13 mouse cellular contexts compared by ENCODE assay signal in genomic region chr4:147418333-147418732, GRCm38 (mm10). TPM values are rescaled to one million over a fixed set of nuclear protein-coding genes. Genes with fewer than 3 reads are reported as not detected.
A peak's percentile ranks its signal among the peaks of the same experiment; 100 is the strongest.
DNase-seq lines count a peak whose midpoint lies in the region; ATAC-seq and TF ChIP-seq lines count a peak whose summit lies in the region.
"Not testable (repeated sequence)": the region's sequence is repeated elsewhere in the genome, so short reads cannot be mapped to it uniquely, and the experiment has no call there.
"Had no signal": no experiment of that assay in that cellular context is flagged by ENCODE, and none has a peak within 500 bp of the region (broad histone marks: within the 10 kb centered on the region; RNA-seq: fewer than 3 reads in every experiment).

No protein-coding gene starts in this region.

- not testable (repeated sequence) for DNase-seq in ES-E14 (ENCODE audit: low read depth, low spot score)
- peak; percentile 41 for DNase-seq in MEL-GATA-1-ER (ENCODE audit: extremely low read depth, low read depth)
- peak; percentile 17 for DNase-seq in kidney, adult 2 months
- peak; percentile 4 for DNase-seq in lung, postnatal 0 days (ENCODE audit: low spot score)

- peaks cover 11% of the 10 kb centered on the region for H3K9me3 ChIP-seq in ES-E14 (ENCODE audit: control insufficient read depth, insufficient read depth, low read depth, low read length)
- H3K9me3 ChIP-seq in lung, postnatal 0 days (ENCODE audit: low read length): peaks cover 29% of the 10 kb centered on the region

- not testable (repeated sequence) for TF ChIP-seq CTCF in kidney, adult 2 months (conservative IDR thresholded peaks at IDR 0.05; ENCODE audit: insufficient read depth, insufficient read length, low read depth, low read length); lung, postnatal 0 days (IDR thresholded peaks at IDR 0.05)

- not testable (repeated sequence) for H3K36me3 ChIP-seq in ES-E14 (ENCODE audit: control insufficient read depth, insufficient read depth, low read length, poor library complexity, severe bottlenecking); kidney, adult 2 months (ENCODE audit: control insufficient read depth, insufficient read depth, low read length); lung, postnatal 0 days (ENCODE audit: insufficient read depth, low read length)

- H3K9ac ChIP-seq in ES-E14 (ENCODE audit: insufficient read depth, low read depth, low read length, poor library complexity, severe bottlenecking); lung, postnatal 0 days (replicated peaks; ENCODE audit: low read depth): not testable (repeated sequence)

- ATAC-seq in frontal cortex, adult (ENCODE audit: low TSS enrichment): peak; percentile 45; the same call in 1 of the 2 replicates
- ATAC-seq in lung, postnatal 0 days: not testable (repeated sequence)

- 48% methylated on average over 7 of the region's 7 CpGs for WGBS in kidney, adult 2 months
- WGBS in lung, postnatal 0 days: 56% methylated on average over 7 of the region's 7 CpGs

- TF ChIP-seq POLR2A in kidney, adult 2 months (IDR thresholded peaks at IDR 0.05; ENCODE audit: low read depth, low read length): not testable (repeated sequence)

- H3K4me3 ChIP-seq in ES-E14 (ENCODE audit: insufficient read depth in 1 of 2, low read depth in 1 of 2, low read length in 2 of 2, poor library complexity in 1 of 2, severe bottlenecking in 1 of 2); kidney, adult 2 months (ENCODE audit: insufficient read depth, low read depth, low read length); lung, postnatal 0 days (ENCODE audit: low read depth, low read length): not testable (repeated sequence)

- H3K27me3 ChIP-seq in kidney, adult 2 months (replicated peaks; ENCODE audit: control insufficient read depth, insufficient read depth, low read length); lung, postnatal 0 days (replicated peaks; ENCODE audit: insufficient read depth, low read length): not testable (repeated sequence)

- H3K27ac ChIP-seq in ES-E14 (ENCODE audit: insufficient read depth, low read depth, low read length, poor library complexity, severe bottlenecking); kidney, adult 2 months (ENCODE audit: insufficient read depth, low read depth, low read length); lung, postnatal 0 days (ENCODE audit: low read length): not testable (repeated sequence)

- in situ Hi-C loops in ES-E14 (cut with MboI; ENCODE audit: low sequenced_read_pairs in 2 of 2, unreplicated experiment in 2 of 2): loop anchor here (25.0 kb wide), 2 partner anchors 1856 to 1981 kb away; no protein-coding TSS in a partner anchor

- not testable (repeated sequence) for TF ChIP-seq EP300 in lung, postnatal 0 days (IDR thresholded peaks at IDR 0.05)

- not testable (repeated sequence) for H3K4me2 ChIP-seq in lung, postnatal 0 days (replicated peaks; ENCODE audit: low read depth, low read length)

- not testable (repeated sequence) for H3K4me1 ChIP-seq in ES-E14 (ENCODE audit: control insufficient read depth in 2 of 2, insufficient read depth in 2 of 2, low read length in 2 of 2, poor library complexity in 1 of 2); kidney, adult 2 months (ENCODE audit: control insufficient read depth, insufficient read depth, low read length); lung, postnatal 0 days (ENCODE audit: insufficient read depth, low read depth, low read length)

TF ChIP-seq in ES-E14, 5 proteins besides CTCF, POLR2A, EP300 and RAD21:
- TF ChIP-seq ZNF384 (IDR thresholded peaks at IDR 0.05; ENCODE audit: low read depth, low read length): 0 out of 2 replicates have a peak, but pooled peaks have one; percentile 37

RNA-seq across cellular contexts. Expression of gene Zfp978, which starts 57.2 kb away (rescaled TPM):
- 233 and 297 TPM in 2 replicates for total RNA-seq in ES-E14 (2012; rRNA removed)
- not detected in 2 replicates for polyA plus RNA-seq in kidney, adult 2 months (2012; rRNA removed)
- 0.17 TPM in 1 of 2 replicates, not detected in the other for polyA plus RNA-seq in lung, postnatal 0 days (2015; fragmentation: Nextera tagmentation; extraction: Ambion mirVana)
- total RNA-seq: adrenal gland, postnatal 14 days; forebrain, postnatal 0 days had no signal
- polyA plus RNA-seq: cerebellum, adult 2 months; cortical plate, adult 2 months; embryonic facial prominence, embryonic 12.5 days; embryonic facial prominence, embryonic 14.5 days; forebrain, embryonic 13.5 days; forebrain, embryonic 15.5 days; forebrain, postnatal 0 days had no signal
